Mouse (Mus musculus): ENCODE results near the gene Phf19. TPM values are rescaled to one million over a fixed set of nuclear protein-coding genes. Genes with fewer than 3 reads are reported as not detected.
A peak's percentile ranks its signal among the peaks of the same experiment; 100 is the strongest.

Gene Phf19
- polyA plus RNA-seq, 1 experiment = 0.66 TPM

DNA sequence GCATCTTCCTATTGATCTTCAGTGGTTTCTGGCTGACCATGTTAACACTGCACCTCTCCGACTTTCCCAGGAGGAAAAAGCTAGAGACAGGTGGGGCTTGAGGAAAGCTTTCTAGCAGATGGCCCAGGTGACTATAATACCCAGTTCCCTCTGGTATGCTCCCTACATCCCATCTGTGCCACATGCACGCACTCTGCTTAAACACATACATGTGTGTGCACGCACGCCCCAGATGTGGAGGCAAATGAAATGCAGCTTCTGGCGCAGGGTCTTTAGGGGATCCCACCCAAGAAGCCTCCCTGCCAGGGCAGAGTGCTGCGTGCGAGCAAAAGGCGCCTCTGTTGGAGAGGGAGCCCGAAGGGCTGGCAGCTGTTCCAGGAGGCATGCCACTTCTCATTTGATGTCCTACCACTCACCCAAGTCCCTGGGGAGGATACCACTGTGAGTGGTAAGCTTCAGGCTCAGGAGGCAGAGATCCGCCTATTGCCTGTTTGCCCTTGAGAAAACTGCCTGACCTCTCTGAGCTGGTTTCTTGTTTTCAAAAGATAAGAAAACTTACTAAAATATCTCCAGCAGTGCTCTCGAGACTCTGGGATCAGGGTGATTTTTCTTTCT, 27.3 kb upstream of the Phf19 start:
- no peaks in the 10 kb centered on the region for H3K27me3 ChIP-seq (replicated peaks; ENCODE audit: control insufficient read depth, insufficient read depth, low read length)
- TF ChIP-seq CTCF (conservative IDR thresholded peaks at IDR 0.05; ENCODE audit: insufficient read depth, insufficient read length, low read depth, low read length) = no peak
- TF ChIP-seq POLR2A (IDR thresholded peaks at IDR 0.05; ENCODE audit: low read depth, low read length) = no peak
- H3K27ac ChIP-seq (ENCODE audit: insufficient read depth, low read depth, low read length) = no peak overlapping the region
- no peaks in the 10 kb centered on the region for H3K36me3 ChIP-seq (ENCODE audit: control insufficient read depth, insufficient read depth, low read length)
- WGBS = 86% methylated on average over 11 of the region's 11 CpGs
- H3K4me1 ChIP-seq (ENCODE audit: control insufficient read depth, insufficient read depth, low read length) = no peaks in the 10 kb centered on the region
- DNase-seq = no peak
- no peak overlapping the region for H3K4me3 ChIP-seq (ENCODE audit: insufficient read depth, low read depth, low read length)

DNA sequence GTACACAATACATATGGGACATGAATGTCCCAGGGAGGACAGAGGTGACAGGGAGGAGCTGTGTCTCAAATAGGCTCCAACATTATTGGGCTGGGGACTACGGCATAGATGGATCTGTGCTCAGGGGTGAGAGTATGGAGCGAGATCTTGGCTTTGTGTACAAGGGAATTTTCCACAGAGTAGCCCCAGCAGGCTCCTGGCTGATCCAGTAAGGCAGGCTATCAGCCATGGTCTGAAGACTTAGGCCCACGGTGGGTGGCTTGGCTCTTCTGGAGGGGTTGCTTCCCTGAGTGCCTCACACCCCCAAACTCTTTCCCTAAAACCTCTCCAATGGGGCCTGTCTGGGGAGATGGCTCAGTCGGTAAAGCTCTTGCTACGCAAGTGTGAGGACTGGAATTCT, 26.4 kb upstream of the Phf19 start:
- TF ChIP-seq POLR2A (IDR thresholded peaks at IDR 0.05; ENCODE audit: low read depth, low read length) = no peak
- no peak for TF ChIP-seq CTCF (conservative IDR thresholded peaks at IDR 0.05; ENCODE audit: insufficient read depth, insufficient read length, low read depth, low read length)
- Histone ChIP-seq H3K36me3 (ENCODE audit: control insufficient read depth, insufficient read depth, low read length) (no peaks in the 10 kb centered on the region), H3K4me3 (ENCODE audit: insufficient read depth, low read depth, low read length) (no peak overlapping the region), H3K4me1 (ENCODE audit: control insufficient read depth, insufficient read depth, low read length) (no peaks in the 10 kb centered on the region), H3K27ac (ENCODE audit: insufficient read depth, low read depth, low read length) (no peak overlapping the region), H3K27me3 (replicated peaks; ENCODE audit: control insufficient read depth, insufficient read depth, low read length) (no peaks in the 10 kb centered on the region)
- no peak for DNase-seq
- 84% methylated on average over 5 of the region's 5 CpGs for whole genome bisulfite sequencing

DNA sequence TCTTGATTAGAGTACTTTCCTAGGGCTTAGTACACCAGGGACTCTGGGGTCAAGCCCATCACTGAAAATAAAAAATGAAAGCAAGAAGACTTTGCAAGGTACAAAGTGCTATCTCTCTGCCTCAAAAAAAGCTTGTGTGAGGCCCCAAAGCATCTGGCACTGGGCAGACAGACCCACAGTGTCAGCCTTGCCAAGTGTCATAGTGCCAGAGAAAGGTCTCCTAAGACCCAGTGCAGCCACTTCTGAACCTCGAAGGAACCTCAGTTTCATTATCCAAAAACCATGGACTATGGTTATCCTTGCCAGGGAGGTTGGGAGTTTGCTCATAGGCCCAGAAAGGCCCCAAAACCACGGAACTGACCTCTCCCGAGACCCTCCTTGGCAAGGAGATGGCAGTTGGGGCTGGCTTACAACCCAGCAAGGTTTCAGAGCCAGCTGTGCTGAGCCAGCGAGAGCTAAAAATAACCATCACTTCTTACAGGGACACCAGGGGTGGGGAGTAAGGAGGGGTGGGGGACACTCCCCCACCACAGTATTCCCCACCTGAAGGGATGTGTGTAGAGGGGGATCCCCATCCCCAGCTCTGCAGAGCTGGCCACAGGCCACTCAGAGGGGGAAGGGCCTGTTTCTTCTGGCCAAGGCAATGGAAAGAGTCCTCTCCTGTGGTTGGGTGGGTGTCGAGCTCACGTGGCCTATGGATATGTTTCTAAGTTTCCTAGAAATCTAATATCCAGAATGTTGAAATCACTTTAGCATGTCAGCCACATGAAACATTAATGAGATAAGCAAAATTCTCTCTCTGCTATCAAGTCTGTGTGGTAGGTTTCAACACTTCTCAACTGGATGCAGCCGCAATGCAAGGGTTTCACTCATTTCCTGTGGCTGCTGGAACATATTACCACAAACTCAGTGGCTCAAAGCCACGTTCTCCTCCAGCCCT, 24.7 kb upstream of the Phf19 start:
- WGBS = 65% methylated on average over 8 of the region's 8 CpGs
- H3K4me3 ChIP-seq (ENCODE audit: insufficient read depth, low read depth, low read length) = no peak overlapping the region

DNA sequence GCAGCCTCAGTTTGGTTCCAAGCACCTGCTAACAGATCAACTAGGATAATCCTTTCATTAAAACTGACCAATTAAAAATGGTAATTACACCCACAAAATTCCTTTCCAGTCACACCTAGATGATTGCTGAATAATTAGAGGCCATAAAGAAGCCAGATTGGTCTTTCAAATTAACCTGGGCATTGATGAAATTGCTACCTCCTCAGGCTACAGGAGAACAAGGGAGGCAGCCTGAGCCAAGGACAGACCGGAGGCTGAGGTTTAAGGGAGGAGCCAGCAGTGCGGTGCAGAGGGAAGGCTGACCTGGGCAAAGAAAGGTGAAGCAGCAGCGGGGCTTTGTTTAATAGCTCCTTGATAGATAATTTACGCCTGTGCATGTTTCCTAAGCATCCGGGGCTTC, 23.6 kb upstream of the Phf19 start:
- Histone ChIP-seq H3K36me3 (ENCODE audit: control insufficient read depth, insufficient read depth, low read length) (no peaks in the 10 kb centered on the region), H3K27ac (ENCODE audit: insufficient read depth, low read depth, low read length) (no peak overlapping the region), H3K27me3 (replicated peaks; ENCODE audit: control insufficient read depth, insufficient read depth, low read length) (no peaks in the 10 kb centered on the region), H3K4me1 (ENCODE audit: control insufficient read depth, insufficient read depth, low read length) (no peaks in the 10 kb centered on the region), H3K4me3 (ENCODE audit: insufficient read depth, low read depth, low read length) (no peak overlapping the region)
- TF ChIP-seq CTCF (conservative IDR thresholded peaks at IDR 0.05; ENCODE audit: insufficient read depth, insufficient read length, low read depth, low read length) = no peak
- no peak for TF ChIP-seq POLR2A (IDR thresholded peaks at IDR 0.05; ENCODE audit: low read depth, low read length)
- 22% methylated on average over 5 of the region's 5 CpGs for WGBS
- peak; percentile 39 for DNase-seq

More for the DNA sequence above, 24.7 kb upstream of the Phf19 start:
- Histone ChIP-seq H3K36me3 (ENCODE audit: control insufficient read depth, insufficient read depth, low read length) (no peaks in the 10 kb centered on the region), H3K27ac (ENCODE audit: insufficient read depth, low read depth, low read length) (no peak overlapping the region), H3K4me1 (ENCODE audit: control insufficient read depth, insufficient read depth, low read length) (no peaks in the 10 kb centered on the region), H3K27me3 (replicated peaks; ENCODE audit: control insufficient read depth, insufficient read depth, low read length) (no peaks in the 10 kb centered on the region)
- DNase-seq = peak; percentile 34
- no peak for TF ChIP-seq CTCF (conservative IDR thresholded peaks at IDR 0.05; ENCODE audit: insufficient read depth, insufficient read length, low read depth, low read length)
- no peak for TF ChIP-seq POLR2A (IDR thresholded peaks at IDR 0.05; ENCODE audit: low read depth, low read length)

DNA sequence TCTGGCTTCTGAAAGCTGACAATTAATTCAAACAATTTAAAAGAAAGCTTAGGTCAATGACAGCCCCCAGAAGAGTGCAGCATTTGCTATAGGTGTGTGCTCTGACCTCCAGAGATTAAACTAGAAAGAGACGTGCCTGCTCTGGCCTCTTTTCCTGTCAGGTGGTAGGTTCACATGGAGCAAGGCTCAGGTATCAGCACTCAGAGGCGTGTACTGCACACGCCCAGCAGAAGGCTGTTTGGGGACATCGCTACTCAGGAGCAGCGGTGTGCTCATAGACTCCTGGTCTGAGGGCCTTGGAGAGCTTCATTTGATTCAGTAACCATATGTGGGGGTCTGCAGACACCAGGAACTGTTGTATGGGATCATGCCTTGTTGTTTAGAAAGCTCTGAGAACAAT, 13.5 kb upstream of the Phf19 start:
- no peaks in the 10 kb centered on the region for H3K36me3 ChIP-seq (ENCODE audit: control insufficient read depth, insufficient read depth, low read length)
- no peak overlapping the region for H3K27ac ChIP-seq (ENCODE audit: insufficient read depth, low read depth, low read length)
- 71% methylated on average over 5 of the region's 5 CpGs for WGBS
- H3K4me3 ChIP-seq (ENCODE audit: insufficient read depth, low read depth, low read length) = no peak overlapping the region
- DNase-seq = no peak
- no peak for TF ChIP-seq CTCF (conservative IDR thresholded peaks at IDR 0.05; ENCODE audit: insufficient read depth, insufficient read length, low read depth, low read length)
- TF ChIP-seq POLR2A (IDR thresholded peaks at IDR 0.05; ENCODE audit: low read depth, low read length) = no peak
- H3K4me1 ChIP-seq (ENCODE audit: control insufficient read depth, insufficient read depth, low read length) = no peaks in the 10 kb centered on the region
- H3K27me3 ChIP-seq (replicated peaks; ENCODE audit: control insufficient read depth, insufficient read depth, low read length) = no peaks in the 10 kb centered on the region

DNA sequence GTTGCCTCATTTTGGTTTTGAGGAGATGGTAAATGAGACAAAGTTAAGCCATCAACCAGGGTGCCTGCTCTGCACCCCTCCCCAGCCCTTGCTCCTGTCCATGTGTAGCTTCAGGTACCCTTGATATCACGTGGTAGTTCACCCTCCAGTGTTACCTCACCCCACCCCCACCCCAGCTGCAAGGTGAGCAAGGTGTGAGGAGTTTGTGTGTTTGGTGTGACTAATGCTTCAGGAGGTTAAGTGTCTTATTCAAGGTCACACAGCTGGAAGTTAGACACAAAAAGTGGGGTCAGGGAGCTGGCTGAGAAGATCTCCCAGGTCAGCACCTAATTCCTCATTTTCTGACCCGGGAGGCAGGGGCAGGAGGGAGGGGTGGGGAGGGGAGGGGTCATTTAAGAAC, 8.9 kb upstream of the Phf19 start:
- Histone ChIP-seq H3K4me3 (ENCODE audit: insufficient read depth, low read depth, low read length) (no peak overlapping the region), H3K27me3 (replicated peaks; ENCODE audit: control insufficient read depth, insufficient read depth, low read length) (no peaks in the 10 kb centered on the region), H3K4me1 (ENCODE audit: control insufficient read depth, insufficient read depth, low read length) (no peaks in the 10 kb centered on the region), H3K36me3 (ENCODE audit: control insufficient read depth, insufficient read depth, low read length) (no peaks in the 10 kb centered on the region), H3K27ac (ENCODE audit: insufficient read depth, low read depth, low read length) (no peak overlapping the region)
- no peak for TF ChIP-seq POLR2A (IDR thresholded peaks at IDR 0.05; ENCODE audit: low read depth, low read length)
- no peak for TF ChIP-seq CTCF (conservative IDR thresholded peaks at IDR 0.05; ENCODE audit: insufficient read depth, insufficient read length, low read depth, low read length)
- DNase-seq = no peak
- 32% methylated on average over 2 of the region's 2 CpGs for WGBS

DNA sequence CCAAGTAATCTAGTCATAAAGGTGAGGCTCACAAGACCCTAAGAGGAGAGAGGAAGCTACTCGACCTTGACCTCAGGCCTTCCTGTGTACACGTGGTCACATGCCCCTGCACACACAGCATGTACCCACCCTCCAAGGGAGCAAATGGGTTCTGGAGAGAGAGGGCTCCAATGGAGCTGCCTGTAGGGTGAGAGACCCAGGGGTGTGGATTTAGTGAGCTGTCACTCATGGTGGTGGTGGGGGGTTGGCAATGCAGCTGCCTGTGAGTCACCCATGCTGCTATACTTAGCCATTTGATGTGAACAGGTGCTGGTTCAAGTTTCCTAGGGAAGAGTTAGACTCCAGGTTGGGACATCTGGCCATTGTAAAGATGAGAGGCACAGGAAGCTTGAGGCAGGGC, 6.3 kb upstream of the Phf19 start:
- TF ChIP-seq POLR2A (IDR thresholded peaks at IDR 0.05; ENCODE audit: low read depth, low read length) = no peak
- TF ChIP-seq CTCF (conservative IDR thresholded peaks at IDR 0.05; ENCODE audit: insufficient read depth, insufficient read length, low read depth, low read length) = no peak
- DNase-seq = no peak
- H3K4me3 ChIP-seq (ENCODE audit: insufficient read depth, low read depth, low read length) = no peak overlapping the region
- H3K4me1 ChIP-seq (ENCODE audit: control insufficient read depth, insufficient read depth, low read length) = no peaks in the 10 kb centered on the region
- H3K27ac ChIP-seq (ENCODE audit: insufficient read depth, low read depth, low read length) = no peak overlapping the region
- WGBS = 48% methylated on average over 2 of the region's 2 CpGs
- H3K27me3 ChIP-seq (replicated peaks; ENCODE audit: control insufficient read depth, insufficient read depth, low read length) = no peaks in the 10 kb centered on the region
- no peaks in the 10 kb centered on the region for H3K36me3 ChIP-seq (ENCODE audit: control insufficient read depth, insufficient read depth, low read length)

Data from kidney, adult 2 months (tissue).